Mouse (Mus musculus) liver, embryonic 16.5 days (tissue): ENCODE results near the gene Utp11. TPM values are rescaled to one million over a fixed set of nuclear protein-coding genes. Genes with fewer than 3 reads are reported as not detected.
A peak's percentile ranks its signal among the peaks of the same experiment; 100 is the strongest.
"Not testable (repeated sequence)": the region's sequence is repeated elsewhere in the genome, so short reads cannot be mapped to it uniquely, and the experiment has no call there.

Experiments
- ATAC-seq: fragments of 200-750 bp; cut with Nextera tagmentation; 2 replicates; pipeline ENCODE4 v1.8.0; 2017; ENCODE audit warnings: low read depth, mild to moderate bottlenecking, moderate number of reproducible peaks, moderate library complexity
- H3K27ac ChIP-seq: fragments of 300-500 bp; sonication (generic); 2 replicates; pipeline ENCODE4 v1.5.1; 2014; ENCODE audit warnings: mild to moderate bottlenecking, low read length
- H3K27me3 ChIP-seq: fragments of 300-500 bp; sonication (generic); 2 replicates; pipeline ENCODE4 v1.6.1; 2014; ENCODE audit warnings: low read depth, low read length, mixed read lengths; ENCODE audit not compliant: control insufficient read depth, insufficient read depth
- H3K36me3 ChIP-seq: fragments of 300-500 bp; sonication (generic); 2 replicates; pipeline ENCODE4 v1.6.1; 2014; ENCODE audit warnings: mild to moderate bottlenecking; ENCODE audit not compliant: control insufficient read depth, insufficient read depth
- H3K4me1 ChIP-seq: fragments of 300-500 bp; sonication (generic); 2 replicates; pipeline ENCODE4 v1.6.1; 2014; ENCODE audit warnings: low read depth, low read length, mixed read lengths; ENCODE audit not compliant: control insufficient read depth
- H3K4me2 ChIP-seq: fragments of 300-500 bp; sonication (generic); 2 replicates; pipeline ENCODE4 v1.6.1; 2014; ENCODE audit warnings: low read depth, low read length, mixed read lengths
- H3K4me3 ChIP-seq: fragments of 300-500 bp; sonication (generic); 2 replicates; pipeline ENCODE4 v1.5.1; 2014; ENCODE audit warnings: low read depth, mild to moderate bottlenecking, low read length
- H3K9ac ChIP-seq: fragments of 300-500 bp; sonication (generic); 2 replicates; pipeline ENCODE4 v1.6.1; 2014; ENCODE audit warnings: low read depth, low read length
- H3K9me3 ChIP-seq: fragments of 300-500 bp; sonication (generic); replicated peaks from 2 replicates; pipeline ENCODE4 v1.6.1; 2016; ENCODE audit warnings: low read length; ENCODE audit not compliant: control insufficient read depth
- WGBS: fragments of 180-500 bp; shearing (Covaris S2); extraction: QIAGEN DNeasy Blood & Tissue Kit; methylation state at CpG from one replicate; pipeline ENCODE4 v1.1.7; 2014; ENCODE audit not compliant: insufficient replicate concordance; 5-methylcytosine and 5-hydroxymethylcytosine counted together
- polyA plus RNA-seq: library from polyadenylated mRNA; unstranded; fragments of >200 nt; fragmentation: Nextera tagmentation; extraction: Ambion mirVana; gene quantifications from 2 replicates; pipeline ENCODE4 v1.2.1, GENCODE M21; 2015

Gene Utp11
- polyA plus RNA-seq, 1 experiment from 2014 or later = 19.9 TPM

DNA sequence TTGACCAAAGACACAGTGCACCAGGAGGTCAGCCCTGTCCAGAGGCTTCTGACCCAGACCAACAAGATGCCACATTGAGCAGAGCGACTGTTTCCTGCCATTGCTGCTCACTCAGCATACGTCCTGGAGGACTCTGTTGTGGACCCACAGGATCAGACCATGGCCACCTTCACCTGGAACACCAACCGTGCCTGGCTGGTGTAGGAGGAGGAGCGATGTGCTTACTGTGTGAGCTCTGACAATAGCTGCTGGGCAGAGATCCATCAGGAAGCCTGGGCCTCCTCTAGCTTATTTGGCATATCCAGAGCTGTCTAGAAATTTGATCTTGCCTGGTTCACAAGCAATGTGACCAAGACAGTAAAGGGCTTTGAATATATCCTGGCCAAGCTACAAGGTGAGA, 25.7 kb upstream of the Utp11 start:
- Histone ChIP-seq H3K27me3 (no peaks in the 10 kb centered on the region), H3K4me1 (peaks cover 8% of the 10 kb centered on the region), H3K4me2 (no peak overlapping the region), H3K36me3 (peaks cover 24% of the 10 kb centered on the region), H3K9ac (no peak overlapping the region), H3K27ac (no peak overlapping the region), H3K4me3 (no peak overlapping the region), H3K9me3 (no peaks in the 10 kb centered on the region)
- WGBS = 87% methylated on average over 4 of the region's 4 CpGs
- no peak for ATAC-seq

DNA sequence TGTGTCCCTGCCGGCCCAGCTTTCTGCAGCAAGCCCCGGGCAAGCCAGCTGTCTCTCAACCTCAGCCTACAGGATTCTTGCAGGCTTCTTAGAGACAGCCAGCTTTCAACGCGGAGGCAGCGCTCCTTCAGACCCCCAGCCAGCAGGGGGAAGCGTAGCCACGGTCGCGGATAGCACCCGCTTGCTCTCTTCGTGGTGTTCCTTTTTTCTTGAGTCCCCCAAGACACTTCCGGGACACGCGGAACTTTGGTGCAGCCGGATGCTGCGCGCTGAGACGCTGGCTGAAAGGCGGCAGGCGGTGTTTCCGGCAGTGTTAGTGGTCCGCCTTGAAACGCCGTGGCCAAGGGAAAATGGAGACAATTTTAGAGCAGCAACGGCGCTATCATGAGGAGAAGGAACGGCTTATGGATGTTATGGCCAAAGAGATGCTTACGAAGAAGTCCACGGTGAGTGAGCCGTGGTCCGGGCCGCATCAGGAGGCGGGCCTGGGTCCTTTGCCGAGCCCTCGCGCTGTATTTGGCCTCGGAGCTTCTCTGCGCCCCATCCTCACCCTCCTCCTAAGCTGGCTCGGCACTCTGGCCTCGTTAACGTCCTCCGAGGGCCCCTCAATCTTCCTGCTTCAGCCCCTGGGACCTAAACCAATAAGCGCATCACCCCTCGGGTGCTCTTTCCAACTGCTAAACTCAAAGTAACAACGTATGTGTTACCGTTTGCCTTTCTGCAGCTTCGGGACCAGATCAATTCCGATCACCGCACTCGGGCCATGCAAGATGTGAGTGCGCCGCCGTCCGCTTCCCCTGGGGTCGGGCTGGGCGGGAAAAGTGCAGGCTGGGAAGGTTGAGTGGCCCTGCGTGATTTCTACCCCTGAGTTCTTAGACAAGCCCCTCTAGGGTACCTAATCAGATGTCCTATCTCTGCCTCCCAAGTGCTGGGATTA, 21.4 kb upstream of the Utp11 start, which contains the start of gene Sf3a3:
Gene Sf3a3 (plus strand): TSS at position 232 of the 937 bp plus-strand sequence.
- under 1% methylated on average over 57 of the region's 57 CpGs for WGBS
- Histone ChIP-seq H3K9ac (peak within 1 kb of the TSS; percentile 86), H3K4me2 (peak within 1 kb of the TSS; percentile 70), H3K4me1 (peaks cover 33% of the 10 kb centered on the region), H3K27ac (peak within 1 kb of the TSS; percentile 68), H3K9me3 (no peaks in the 10 kb centered on the region), H3K36me3 (peaks cover 19% of the 10 kb centered on the region), H3K27me3 (no peaks in the 10 kb centered on the region), H3K4me3 (peak within 1 kb of the TSS; percentile 84)
- peak; percentile 85 for ATAC-seq

DNA sequence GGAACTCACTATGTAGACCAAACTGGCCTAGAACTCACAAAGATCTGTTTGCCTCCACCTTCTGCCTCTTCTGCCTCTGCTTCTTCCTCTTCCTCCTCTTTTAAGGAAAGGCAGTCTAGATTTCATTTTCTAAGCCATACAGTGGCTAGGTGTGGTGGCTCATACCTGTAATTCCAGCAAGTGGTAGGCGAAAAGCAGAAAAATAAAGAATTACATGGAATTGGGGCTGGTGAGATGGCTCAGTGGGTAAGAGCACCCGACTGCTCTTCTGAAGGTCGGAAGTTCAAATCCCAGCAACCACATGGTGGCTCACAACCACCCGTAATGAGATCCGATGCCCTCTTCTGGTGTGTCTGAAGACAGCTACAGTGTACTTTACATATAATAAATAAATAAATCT, 20.4 kb upstream of the Utp11 start:
- not testable (repeated sequence) for ATAC-seq, H3K9ac ChIP-seq, H3K4me3 ChIP-seq, H3K4me2 ChIP-seq, H3K9me3 ChIP-seq, H3K27ac ChIP-seq, H3K27me3 ChIP-seq
- peaks cover 14% of the 10 kb centered on the region for H3K36me3 ChIP-seq
- peaks cover 43% of the 10 kb centered on the region for H3K4me1 ChIP-seq
- 74% methylated on average over 5 of the region's 5 CpGs for WGBS

DNA sequence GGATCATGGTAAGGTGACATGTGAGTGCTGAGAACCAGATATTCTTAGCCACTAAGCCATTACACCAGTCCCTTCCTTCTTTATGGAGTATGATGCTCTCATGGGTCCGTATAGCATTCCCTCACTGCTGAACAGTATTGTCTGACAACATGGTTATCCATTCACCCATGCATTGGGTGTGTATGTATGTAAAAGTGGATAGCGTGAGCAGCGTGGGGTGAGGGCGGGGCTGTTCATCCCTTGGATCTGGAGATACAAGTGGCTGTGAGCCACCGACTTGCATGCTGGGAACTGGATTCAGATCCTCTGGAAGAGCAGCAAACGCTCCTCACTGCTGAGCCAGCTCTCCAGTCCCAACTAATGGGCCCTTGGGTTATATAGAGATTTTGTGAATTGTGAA, 19.2 kb upstream of the Utp11 start:
- H3K27ac ChIP-seq = peak overlapping the region; percentile 69
- H3K9me3 ChIP-seq = no peaks in the 10 kb centered on the region
- WGBS = 48% methylated on average over 6 of the region's 6 CpGs
- H3K9ac ChIP-seq = no peak overlapping the region
- peak; percentile 66 for ATAC-seq
- H3K36me3 ChIP-seq = peaks cover 4% of the 10 kb centered on the region; the same call in 1 of the 2 replicates
- H3K4me3 ChIP-seq = no peak overlapping the region
- H3K4me2 ChIP-seq = 0 out of 2 replicates have a peak overlapping the region, but pooled peaks have one; percentile 2
- H3K4me1 ChIP-seq = peaks cover 49% of the 10 kb centered on the region
- no peaks in the 10 kb centered on the region for H3K27me3 ChIP-seq

DNA sequence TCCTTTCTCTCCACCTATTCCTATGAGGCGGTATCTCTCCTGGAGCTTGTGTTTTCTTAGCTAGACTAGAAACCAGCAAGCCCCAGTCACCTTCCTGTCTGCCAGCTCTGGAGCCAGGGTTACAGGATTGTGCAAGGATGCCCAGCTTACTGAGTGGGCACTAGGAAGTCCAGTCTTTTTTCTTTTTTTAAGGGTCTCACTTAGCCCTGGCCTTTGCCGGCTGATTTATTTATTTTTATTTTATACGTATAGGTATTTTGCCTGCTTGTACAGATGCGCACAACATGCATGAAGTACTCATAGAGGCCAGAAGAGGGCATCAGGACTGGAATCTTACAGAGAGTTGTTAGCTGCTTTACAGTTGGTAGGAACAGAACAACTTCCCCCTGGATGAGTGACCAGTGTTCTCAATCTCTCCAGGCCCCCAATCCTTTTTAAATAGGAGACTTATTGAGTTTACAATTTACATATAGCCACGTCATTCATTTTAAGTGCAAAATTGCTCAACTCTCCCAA, 17.4 kb upstream of the Utp11 start:
- Histone ChIP-seq H3K9me3 (no peaks in the 10 kb centered on the region), H3K9ac (no peak overlapping the region), H3K4me2 (peak overlapping the region; percentile 84), H3K36me3 (no peaks in the 10 kb centered on the region; the same call in 1 of the 2 replicates), H3K27me3 (no peaks in the 10 kb centered on the region), H3K4me3 (no peak overlapping the region), H3K27ac (peak overlapping the region; percentile 90; the same call in 1 of the 2 replicates), H3K4me1 (peaks cover 48% of the 10 kb centered on the region)
- no peak for ATAC-seq
- WGBS = 5% methylated on average over 5 of the region's 5 CpGs

DNA sequence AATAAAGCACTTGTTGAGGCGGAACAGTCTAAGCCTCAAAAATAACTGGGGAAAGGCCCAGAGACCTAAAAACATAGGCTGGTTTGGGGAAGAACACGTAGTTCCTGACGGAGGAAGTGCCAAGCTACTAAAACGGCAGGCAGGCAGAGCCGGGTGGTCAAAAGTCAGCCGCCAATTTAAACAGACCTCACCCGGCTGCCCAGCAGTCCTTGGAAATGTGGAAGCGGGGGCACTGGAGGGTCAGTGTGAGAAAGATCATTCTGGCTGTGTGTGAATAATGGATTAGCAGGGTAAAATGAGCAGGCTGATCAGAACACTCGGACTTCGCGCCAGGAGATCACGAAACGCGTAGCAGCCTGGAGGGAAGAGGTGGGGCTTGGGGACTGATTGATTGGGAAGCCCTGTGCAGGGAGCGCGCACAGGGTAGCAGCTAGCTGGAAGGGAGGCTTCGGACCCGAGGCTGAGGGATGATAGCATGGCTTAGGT, 16.6 kb upstream of the Utp11 start:
- ATAC-seq = peak; percentile 25; the same call in 1 of the 2 replicates

DNA sequence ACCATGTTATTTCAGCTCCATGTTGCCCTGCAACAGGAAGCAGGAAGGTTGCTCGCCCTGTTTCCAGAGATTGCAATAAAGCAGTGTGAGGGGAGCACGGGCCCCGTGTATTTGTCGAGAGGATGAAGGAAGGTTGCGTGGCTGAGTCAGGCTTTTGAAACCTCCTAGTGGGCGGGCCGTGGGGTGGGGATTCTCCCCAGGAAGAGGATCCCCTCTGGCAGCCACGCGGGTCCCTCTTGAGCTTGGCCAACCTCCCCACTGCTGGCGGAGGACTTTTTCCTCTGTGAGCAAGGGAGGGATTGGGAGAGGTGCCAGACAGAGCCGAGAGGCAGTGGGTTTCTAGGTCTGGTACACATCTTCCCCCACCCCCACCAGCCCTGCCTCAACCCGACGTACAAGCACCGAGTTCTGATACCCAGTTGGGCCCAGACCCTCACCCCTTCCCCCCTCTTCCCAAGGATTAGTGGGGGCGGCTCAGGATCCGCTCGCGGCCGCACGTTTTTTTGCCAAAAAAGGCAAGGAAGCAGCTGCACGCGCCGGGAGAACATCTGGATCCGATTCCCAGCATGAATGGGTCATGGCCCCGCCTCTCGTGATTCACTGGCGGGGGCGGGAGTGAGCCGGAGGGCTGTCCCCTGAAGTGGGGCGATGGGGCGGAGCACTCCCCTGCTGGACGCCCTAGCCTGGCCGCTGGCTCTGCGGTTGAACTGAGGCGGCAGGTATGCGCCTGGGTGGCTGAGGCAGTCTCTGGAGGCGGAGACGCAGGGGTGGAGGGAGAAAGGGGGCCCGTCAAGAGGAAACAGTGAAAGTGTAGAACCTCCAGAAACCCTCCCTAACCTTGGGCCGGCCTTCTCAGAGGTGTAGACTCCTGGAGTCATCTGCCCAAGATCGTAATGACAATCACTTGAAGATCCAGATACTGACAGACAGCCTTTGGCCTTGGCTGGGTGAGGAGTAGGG, 15.4 kb upstream of the Utp11 start:
- peak overlapping the region; percentile 84 for H3K4me2 ChIP-seq
- ATAC-seq = peak; percentile 80
- peak overlapping the region; percentile 90 for H3K27ac ChIP-seq
- peaks cover 56% of the 10 kb centered on the region for H3K4me1 ChIP-seq
- no peaks in the 10 kb centered on the region for H3K9me3 ChIP-seq
- H3K27me3 ChIP-seq = no peaks in the 10 kb centered on the region
- peak overlapping the region; percentile 61 for H3K9ac ChIP-seq
- no peaks in the 10 kb centered on the region; the same call in 1 of the 2 replicates for H3K36me3 ChIP-seq
- H3K4me3 ChIP-seq = peak overlapping the region; percentile 60
- WGBS = 2% methylated on average over 41 of the region's 41 CpGs

More for the DNA sequence above, 16.6 kb upstream of the Utp11 start:
- Histone ChIP-seq H3K4me2 (peak overlapping the region; percentile 84), H3K27me3 (no peaks in the 10 kb centered on the region), H3K9ac (peak overlapping the region; percentile 49), H3K36me3 (no peaks in the 10 kb centered on the region; the same call in 1 of the 2 replicates), H3K4me3 (peak overlapping the region; percentile 42), H3K4me1 (peaks cover 48% of the 10 kb centered on the region), H3K27ac (peak overlapping the region; percentile 90), H3K9me3 (no peaks in the 10 kb centered on the region)
- WGBS = 4% methylated on average over 18 of the region's 18 CpGs

DNA sequence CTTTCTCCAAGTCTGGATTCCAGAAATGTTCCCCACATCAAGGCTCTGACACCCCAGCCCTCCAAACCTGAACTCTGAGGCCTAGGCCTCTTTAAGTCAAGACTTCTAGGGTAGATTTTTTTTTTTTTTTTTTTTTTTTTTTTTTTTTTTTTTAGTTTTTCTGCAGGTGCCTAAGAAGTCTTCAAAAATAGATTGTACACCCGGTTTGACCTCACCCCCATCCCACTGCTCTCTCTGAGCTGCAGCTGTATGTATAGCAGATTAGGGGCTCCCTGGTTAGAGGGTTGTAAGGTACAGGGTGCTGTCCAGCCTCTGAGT, 14.8 kb upstream of the Utp11 start:
- not testable (repeated sequence) for ATAC-seq, H3K4me3 ChIP-seq, H3K9me3 ChIP-seq, H3K36me3 ChIP-seq, H3K27me3 ChIP-seq
- peak overlapping the region; percentile 90 for H3K27ac ChIP-seq
- peak overlapping the region; percentile 84 for H3K4me2 ChIP-seq
- WGBS = 14% methylated on average over 1 of the region's 1 CpGs
- peak overlapping the region; percentile 61; the same call in 1 of the 2 replicates for H3K9ac ChIP-seq
- H3K4me1 ChIP-seq = peaks cover 57% of the 10 kb centered on the region
